Mouse (Mus musculus) heart, postnatal 0 days (tissue): ENCODE measurements around the gene Atrnl1. TPM values are rescaled to one million over a fixed set of nuclear protein-coding genes. Genes with fewer than 3 reads are reported as not detected.
"Not testable (repeated sequence)": the region's sequence is repeated elsewhere in the genome, so short reads cannot be mapped to it uniquely, and the experiment has no call there.

Source experiments
- ATAC-seq: fragments of 200-750 bp; cut with Nextera tagmentation; 2 replicates; pipeline ENCODE4 v1.8.0; 2017; ENCODE audit warnings: low read depth, moderate number of reproducible peaks, moderate library complexity; ENCODE audit not compliant: insufficient read depth
- DNase-seq: peaks from one replicate; pipeline ENCODE4 v3.0.0-alpha.2; 2016; ENCODE audit warnings: low spot score
- H3K27ac ChIP-seq: fragments of 300-500 bp; sonication (generic); 2 replicates; pipeline ENCODE4 v1.5.1; 2014; ENCODE audit warnings: low read depth, mild to moderate bottlenecking
- H3K27me3 ChIP-seq: fragments of 300-500 bp; sonication (generic); 2 replicates; pipeline ENCODE4 v1.6.1; 2014; ENCODE audit warnings: low read length, mixed read lengths; ENCODE audit not compliant: control insufficient read depth, insufficient read depth
- H3K36me3 ChIP-seq: fragments of 300-500 bp; sonication (generic); replicated peaks from 2 replicates; pipeline ENCODE4 v1.6.1; 2014; ENCODE audit warnings: low read length, mixed read lengths; ENCODE audit not compliant: control insufficient read depth, insufficient read depth
- H3K4me1 ChIP-seq: fragments of 300-500 bp; sonication (generic); 2 replicates; pipeline ENCODE4 v1.6.1; 2014; ENCODE audit warnings: antibody characterized with exemption; ENCODE audit not compliant: control insufficient read depth, insufficient read depth
- H3K4me2 ChIP-seq: fragments of 300-500 bp; sonication (generic); 2 replicates; pipeline ENCODE4 v1.6.1; 2014; ENCODE audit warnings: low read depth, mild to moderate bottlenecking, low read length, moderate library complexity
- H3K4me3 ChIP-seq: fragments of 300-500 bp; sonication (generic); 2 replicates; pipeline ENCODE4 v1.5.1; 2014; ENCODE audit warnings: low read depth, low read length
- H3K9ac ChIP-seq: fragments of 300-500 bp; sonication (generic); replicated peaks from 2 replicates; pipeline ENCODE4 v1.6.1; 2014; ENCODE audit warnings: low read depth, low read length, mixed read lengths
- H3K9me3 ChIP-seq: fragments of 300-500 bp; sonication (generic); replicated peaks from 2 replicates; pipeline ENCODE4 v1.6.1; 2016; ENCODE audit warnings: low read length; ENCODE audit not compliant: control insufficient read depth
- CTCF ChIP-seq: IDR thresholded peaks from 2 replicates; pipeline ENCODE4 v1.5.1; 2016; ENCODE audit warnings: antibody characterized with exemption, control low read depth, low read depth
- EP300 ChIP-seq: IDR thresholded peaks from 2 replicates; pipeline ENCODE4 v1.6.1; 2016; ENCODE audit warnings: antibody characterized with exemption, low read depth
- WGBS: fragments of 180-500 bp; shearing (Covaris S2); extraction: QIAGEN DNeasy Blood & Tissue Kit; methylation state at CpG from one replicate; pipeline ENCODE4 v1.1.7; 2014; 5-methylcytosine and 5-hydroxymethylcytosine counted together
- polyA plus RNA-seq: library from polyadenylated mRNA; unstranded; fragments of >200 nt; fragmentation: Nextera tagmentation; extraction: Ambion mirVana; gene quantifications from 2 replicates; pipeline ENCODE4 v1.2.1, GENCODE M21; 2015
- total RNA-seq: library from RNA; depleted of rRNA; stranded (reverse); fragments of >200 nt; gene quantifications from 2 replicates; pipeline ENCODE4 v1.2.3, GENCODE M21; 2014; ENCODE audit warnings: low replicate concordance

The Atrnl1 gene
- total and polyA plus RNA-seq, 2 experiments from 2014 or later = 1.7 to 16.9 TPM

- DNase-seq = no peak
- Histone ChIP-seq H3K9me3 (no peaks in the 10 kb centered on the region), H3K27me3 (no peaks in the 10 kb centered on the region), H3K4me1 (no peaks in the 10 kb centered on the region), H3K9ac (no peak overlapping the region), H3K4me2 (no peak overlapping the region), H3K4me3 (no peak overlapping the region), H3K27ac (no peak overlapping the region), H3K36me3 (no peaks in the 10 kb centered on the region)
- TF ChIP-seq EP300 (no peak), CTCF (no peak)
- no peak for ATAC-seq
- WGBS = 89% methylated on average over 5 of the region's 5 CpGs
These were observed 434.0 kb downstream of the Atrnl1 start for GRCm38 (mm10) chr19:58044816-58045215.

GRCm38 (mm10) chr19:58046656-58047055 lies 435.8 kb downstream of the Atrnl1 start:
- ATAC-seq = no peak
- Histone ChIP-seq H3K4me3 (no peak overlapping the region), H3K9me3 (no peaks in the 10 kb centered on the region), H3K36me3 (no peaks in the 10 kb centered on the region), H3K4me1 (no peaks in the 10 kb centered on the region), H3K27me3 (no peaks in the 10 kb centered on the region), H3K4me2 (no peak overlapping the region), H3K27ac (no peak overlapping the region), H3K9ac (no peak overlapping the region)
- WGBS = 74% methylated on average over 7 of the region's 7 CpGs
- DNase-seq = no peak
- no peak for TF ChIP-seq EP300

GRCm38 (mm10) chr19:58050410-58050809 lies 439.6 kb downstream of the Atrnl1 start:
- H3K4me3 ChIP-seq, ATAC-seq, H3K27me3 ChIP-seq, H3K27ac ChIP-seq, H3K9me3 ChIP-seq, H3K4me1 ChIP-seq, DNase-seq, H3K9ac ChIP-seq, H3K4me2 ChIP-seq, H3K36me3 ChIP-seq: not testable (repeated sequence)
- 92% methylated on average over 8 of the region's 9 CpGs for WGBS

GRCm38 (mm10) chr19:58050986-58051385 lies 440.2 kb downstream of the Atrnl1 start:
- ATAC-seq = no peak
- no peak for DNase-seq
- Histone ChIP-seq H3K4me2 (no peak overlapping the region), H3K4me3 (no peak overlapping the region), H3K27me3 (no peaks in the 10 kb centered on the region), H3K9me3 (no peaks in the 10 kb centered on the region), H3K36me3 (no peaks in the 10 kb centered on the region), H3K27ac (no peak overlapping the region), H3K9ac (no peak overlapping the region), H3K4me1 (no peaks in the 10 kb centered on the region)
- 91% methylated on average over 8 of the region's 8 CpGs for WGBS
- TF ChIP-seq EP300 (no peak), CTCF (no peak)

GRCm38 (mm10) chr19:58051905-58052304 lies 441.1 kb downstream of the Atrnl1 start:
- DNase-seq = no peak
- ATAC-seq = no peak
- Histone ChIP-seq H3K4me2 (no peak overlapping the region), H3K9ac (no peak overlapping the region), H3K4me1 (no peaks in the 10 kb centered on the region), H3K27me3 (no peaks in the 10 kb centered on the region), H3K9me3 (no peaks in the 10 kb centered on the region), H3K27ac (no peak overlapping the region), H3K36me3 (no peaks in the 10 kb centered on the region), H3K4me3 (no peak overlapping the region)
- WGBS = 87% methylated on average over 13 of the region's 13 CpGs
- no peak for TF ChIP-seq EP300
- no peak for TF ChIP-seq CTCF

GRCm38 (mm10) chr19:58052444-58053135 lies 441.8 kb downstream of the Atrnl1 start:
- TF ChIP-seq EP300 (no peak), CTCF (no peak)
- Histone ChIP-seq H3K27me3 (no peaks in the 10 kb centered on the region), H3K4me3 (no peak overlapping the region), H3K9me3 (no peaks in the 10 kb centered on the region), H3K9ac (no peak overlapping the region), H3K36me3 (no peaks in the 10 kb centered on the region), H3K4me1 (no peaks in the 10 kb centered on the region), H3K4me2 (no peak overlapping the region), H3K27ac (no peak overlapping the region)
- 67% methylated on average over 13 of the region's 13 CpGs for WGBS
- no peak for DNase-seq
- no peak for ATAC-seq
